Mouse (Mus musculus) kidney, postnatal 4 days (tissue): ENCODE data around the gene Ppm1d.
A peak's percentile ranks its signal among the peaks of the same experiment; 100 is the strongest.

ENCODE experiments used
- DNase-seq, 2 experiments: peaks; one replicate each; pipeline ENCODE4 v3.0.0; 2021; ENCODE audit warnings: mixed read lengths in 2 of 2

Ppm1d gene

DNA sequence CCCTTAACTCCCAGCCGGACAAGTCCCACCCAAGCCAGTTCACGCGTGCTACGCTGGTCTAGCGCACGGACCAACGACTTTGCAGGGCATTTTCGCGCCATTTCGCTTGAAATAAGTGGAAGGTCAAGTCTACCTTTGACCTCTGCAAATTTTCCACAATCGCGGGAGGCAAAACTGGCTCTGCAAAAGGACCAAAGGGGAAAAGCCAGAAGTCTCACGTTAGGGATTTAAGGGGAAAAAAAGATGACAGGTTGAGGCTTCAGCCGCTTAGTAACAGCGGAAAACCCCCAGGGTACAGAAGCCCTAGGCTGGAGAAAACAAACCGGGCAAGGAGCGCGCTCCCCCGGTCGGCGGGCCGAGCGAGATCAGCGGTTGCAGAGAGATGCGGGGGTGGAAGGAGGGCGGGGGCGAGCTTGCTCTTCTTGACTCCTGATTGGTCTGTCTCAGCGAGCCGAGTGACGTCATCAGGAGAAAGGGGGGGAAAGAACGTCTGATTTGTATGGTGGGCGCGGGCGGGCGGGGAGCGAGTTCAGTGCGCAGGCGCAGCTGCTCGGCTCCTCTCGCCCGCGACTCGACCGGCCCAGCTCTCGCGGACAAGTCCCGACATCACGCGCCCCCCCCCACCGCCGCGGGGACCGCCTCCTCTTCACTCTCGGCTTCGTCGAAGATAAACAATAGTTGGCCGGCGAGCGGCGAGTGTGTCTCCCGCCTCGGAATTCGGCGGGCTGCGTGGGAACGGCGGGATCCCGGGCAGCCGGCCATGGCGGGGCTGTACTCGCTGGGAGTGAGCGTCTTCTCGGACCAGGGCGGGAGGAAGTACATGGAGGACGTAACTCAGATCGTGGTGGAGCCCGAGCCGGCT is at the start of gene Ppm1d:
Gene Ppm1d (plus strand): TSS at position 532 of the 862 bp plus-strand sequence.
- DNase-seq, result peak; percentile 99

DNA sequence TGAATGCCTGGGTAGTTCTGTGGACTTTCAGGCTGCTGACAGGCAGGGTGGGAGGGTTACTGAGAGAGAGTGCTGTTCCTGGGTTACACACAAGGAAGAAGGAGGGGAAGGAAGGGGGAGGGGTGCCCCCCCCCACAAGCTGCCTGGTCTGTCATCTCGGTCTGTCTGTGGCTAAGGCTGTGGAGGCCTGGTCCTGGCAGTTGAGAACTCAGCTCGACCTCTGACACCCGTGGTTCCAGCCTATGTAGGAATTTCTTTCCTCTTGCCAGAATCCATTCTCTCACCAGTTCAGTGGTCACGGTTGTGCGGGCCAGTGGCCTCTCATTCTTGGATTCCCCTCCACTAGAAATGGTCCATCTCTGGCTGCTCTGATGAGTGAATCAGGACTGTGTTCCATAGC is 46.4 kb upstream of the Ppm1d start:
- DNase-seq, result peak; percentile 53 to 65

- no peak for DNase-seq
Measured at GRCm38 (mm10) chr11:85267393-85267792, 43.7 kb upstream of the Ppm1d start.

GRCm38 (mm10) chr11:85270631-85271030 is 40.4 kb upstream of the Ppm1d start:
- peak; percentile 50 to 71 for DNase-seq

- DNase-seq, result peak; percentile 37 to 46
Measured at GRCm38 (mm10) chr11:85273299-85273698, 37.7 kb upstream of the Ppm1d start.

DNA sequence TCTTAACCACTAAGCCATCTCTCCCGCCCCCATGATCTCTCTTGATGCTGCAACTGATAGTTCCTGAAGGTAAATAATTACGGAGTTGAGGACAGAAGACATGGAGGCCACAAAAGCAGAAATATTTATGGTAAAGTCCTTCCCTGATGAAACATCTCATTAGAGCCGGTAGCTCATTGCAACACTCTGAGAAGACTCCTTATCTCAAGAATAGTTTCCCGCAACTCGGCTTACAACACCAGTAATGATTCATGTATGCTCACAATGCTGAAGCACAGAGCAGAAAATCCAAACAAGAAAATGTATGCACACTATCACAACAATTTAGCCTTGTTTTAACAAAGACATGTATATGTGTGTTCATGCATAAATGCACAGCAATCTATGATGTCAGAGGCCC is 35.9 kb upstream of the Ppm1d start:
- no peak for DNase-seq

DNA sequence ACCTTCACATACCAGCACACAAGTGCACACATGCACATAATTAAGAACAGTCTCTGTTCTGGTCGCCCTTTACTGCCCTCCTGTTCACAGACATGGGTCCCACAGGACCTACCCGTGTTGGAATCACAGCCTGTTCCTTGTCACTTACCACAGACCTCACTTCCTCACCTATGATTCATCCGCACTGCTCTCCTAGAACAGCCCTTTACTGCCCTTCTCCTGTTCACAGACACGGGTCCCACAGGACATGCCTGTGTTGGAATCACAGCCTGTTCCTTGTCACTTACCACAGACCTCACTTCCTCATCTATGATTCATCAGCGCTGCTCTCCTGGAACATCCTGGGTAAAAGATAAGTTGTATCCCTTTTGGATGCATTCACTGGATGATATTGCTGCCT is 33.4 kb upstream of the Ppm1d start:
- DNase-seq, result no peak

- DNase-seq, result no peak
Measured at GRCm38 (mm10) chr11:85278175-85278574, 32.9 kb upstream of the Ppm1d start.

DNA sequence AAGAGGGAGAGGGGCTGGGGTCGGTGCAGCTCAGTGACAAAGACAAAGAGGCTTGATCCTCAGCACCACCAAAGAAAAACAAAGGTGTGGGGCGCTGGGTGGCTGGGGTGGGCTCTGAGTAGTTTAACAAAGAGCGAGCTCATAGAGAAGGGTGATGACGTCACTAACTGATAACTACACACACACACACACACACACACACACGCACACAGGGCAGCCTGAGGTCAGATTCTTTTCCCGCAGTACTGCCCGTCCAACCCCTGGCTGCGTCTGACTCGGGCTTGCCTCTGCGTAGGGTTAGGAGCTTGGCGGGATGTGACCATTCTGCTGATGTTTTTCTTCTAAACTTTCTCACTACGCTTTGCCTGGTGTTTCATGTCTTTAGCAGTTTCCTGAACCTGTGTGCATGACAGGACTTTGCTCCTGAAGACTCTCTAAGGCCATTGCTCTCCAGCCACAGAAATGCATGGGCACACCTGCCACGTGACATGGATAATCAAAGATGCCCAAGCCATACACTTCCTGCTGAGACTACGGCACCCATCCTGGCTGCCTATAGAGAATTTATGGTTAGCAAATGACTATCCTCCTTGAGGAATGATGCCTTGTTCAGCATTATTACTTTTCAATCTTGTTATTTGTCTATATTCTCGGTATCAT is 29.7 kb upstream of the Ppm1d start:
- DNase-seq, result peak; percentile 12 to 24

DNA sequence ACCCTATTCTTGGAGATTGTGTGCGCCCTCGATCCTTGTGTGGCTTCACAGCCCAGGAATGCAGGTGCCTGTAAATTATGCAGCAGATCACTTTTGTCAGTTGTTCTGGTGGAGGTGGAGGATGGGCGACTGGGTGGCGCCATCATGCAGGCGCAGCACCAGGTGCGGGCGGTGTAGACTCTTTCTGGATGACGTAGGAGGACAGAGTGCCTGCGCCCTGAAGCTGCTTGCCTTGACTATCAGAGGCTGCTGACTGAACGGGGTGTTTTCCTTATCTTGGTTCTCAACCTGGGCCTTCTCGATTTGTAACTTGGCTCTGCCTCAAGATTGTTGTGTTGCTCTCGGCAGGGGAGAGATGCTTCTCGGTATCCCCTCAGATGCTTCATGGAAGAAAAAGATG is 13.1 kb upstream of the Ppm1d start:
- DNase-seq, result no peak

DNA sequence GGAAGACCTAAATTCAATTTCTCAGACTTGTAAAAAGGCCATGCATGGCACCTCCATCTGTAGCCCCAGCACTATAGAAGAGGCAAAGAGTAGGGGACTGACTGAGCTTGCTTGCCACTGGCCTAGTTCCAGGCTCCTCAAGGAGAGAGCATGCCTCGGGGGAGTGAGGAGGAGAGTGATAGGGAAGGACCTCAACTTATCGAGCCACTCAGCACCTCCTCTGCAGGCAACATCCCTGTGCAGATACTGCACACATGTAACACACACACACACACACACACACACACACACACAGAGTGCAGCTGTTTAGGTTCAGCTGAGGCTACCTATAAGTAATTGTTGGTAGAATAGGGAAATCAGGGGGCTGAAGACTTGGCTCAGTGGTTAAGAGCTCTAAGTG is 11.2 kb upstream of the Ppm1d start:
- no peak for DNase-seq

- no peak for DNase-seq
Measured at GRCm38 (mm10) chr11:85301161-85301560, 9.9 kb upstream of the Ppm1d start.

GRCm38 (mm10) chr11:85301836-85302235 is 9.2 kb upstream of the Ppm1d start:
- no peak for DNase-seq

GRCm38 (mm10) chr11:85306577-85307260 is 4.3 kb upstream of the Ppm1d start:
- no peak for DNase-seq

GRCm38 (mm10) chr11:85308799-85309198 is 2.2 kb upstream of the Ppm1d start:
- DNase-seq, result no peak

DNA sequence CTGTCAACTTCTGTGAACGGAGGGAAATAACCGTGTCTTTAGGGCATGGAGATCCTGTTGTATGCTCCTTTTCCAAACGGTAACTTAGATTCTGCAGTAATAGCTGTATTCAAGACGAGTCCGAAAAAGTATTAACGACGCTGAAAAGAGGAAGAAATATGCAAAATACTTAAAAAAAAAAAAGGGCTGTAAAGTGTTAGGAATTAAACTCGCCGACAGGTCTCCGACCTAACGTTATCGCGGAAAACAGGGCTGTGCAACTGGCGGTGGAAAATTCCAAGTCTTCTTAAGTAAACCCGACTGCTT is 684 bp upstream of the Ppm1d start:
- no peak for DNase-seq

DNA sequence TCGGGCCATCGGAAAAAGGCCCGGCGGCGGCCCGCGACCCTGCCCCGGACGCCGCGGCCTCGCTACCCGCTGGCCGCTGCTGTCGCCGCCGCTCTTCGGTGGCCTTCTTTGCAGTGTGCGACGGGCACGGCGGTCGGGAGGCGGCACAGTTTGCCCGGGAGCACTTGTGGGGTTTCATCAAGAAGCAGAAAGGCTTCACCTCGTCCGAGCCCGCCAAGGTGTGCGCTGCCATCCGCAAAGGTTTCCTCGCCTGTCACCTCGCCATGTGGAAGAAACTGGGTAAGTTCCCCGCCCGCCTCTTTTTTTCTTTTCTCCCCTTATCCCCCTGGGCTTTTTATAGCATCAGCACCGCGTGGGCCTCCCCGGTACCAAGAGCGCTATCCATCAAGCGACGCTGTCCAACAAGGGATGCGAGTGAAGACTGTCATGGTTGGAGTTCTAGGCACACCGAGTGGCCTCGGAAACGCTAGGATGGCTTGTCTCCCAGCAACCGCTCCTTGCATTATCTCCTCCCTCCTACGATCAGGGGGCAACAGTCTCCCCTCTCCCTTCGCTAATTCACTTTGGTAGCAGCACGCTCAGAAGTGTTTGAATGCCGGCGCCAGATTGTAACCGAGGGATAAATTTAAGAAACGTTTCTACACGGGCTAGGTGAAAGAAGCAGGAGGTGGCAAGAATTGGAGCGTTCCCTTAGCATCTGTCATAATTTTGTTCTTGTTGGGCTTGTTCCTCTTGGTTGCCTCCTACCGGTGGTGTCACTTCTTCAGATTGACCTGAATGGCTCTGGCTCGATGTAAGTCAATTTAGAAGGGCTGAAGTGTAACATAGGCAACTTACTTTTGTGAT is 824 bp downstream of the Ppm1d start:
- DNase-seq, result peak; percentile 39 to 63

DNA sequence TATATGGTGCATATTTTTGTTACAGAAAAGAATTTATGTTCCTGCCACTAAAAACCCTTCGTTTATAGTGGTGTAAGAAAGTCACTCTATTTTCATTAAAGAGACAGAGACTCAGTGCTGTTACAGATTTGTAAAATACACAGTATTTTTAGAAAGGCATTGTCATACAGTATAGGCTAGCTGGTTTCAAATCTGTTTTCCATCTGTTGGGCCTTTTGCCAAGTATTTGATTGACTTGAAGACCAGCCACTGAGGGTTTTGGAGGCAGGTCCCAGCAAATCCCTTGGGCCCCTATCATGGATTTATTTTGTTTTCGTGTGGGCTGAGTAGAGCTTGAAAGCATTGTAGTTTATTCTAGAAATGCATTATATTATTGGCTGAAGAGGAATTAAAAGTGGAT is 1.8 kb downstream of the Ppm1d start:
- peak; percentile 67 to 70 for DNase-seq

GRCm38 (mm10) chr11:85313361-85313760 is 2.3 kb downstream of the Ppm1d start:
- no peak for DNase-seq

DNA sequence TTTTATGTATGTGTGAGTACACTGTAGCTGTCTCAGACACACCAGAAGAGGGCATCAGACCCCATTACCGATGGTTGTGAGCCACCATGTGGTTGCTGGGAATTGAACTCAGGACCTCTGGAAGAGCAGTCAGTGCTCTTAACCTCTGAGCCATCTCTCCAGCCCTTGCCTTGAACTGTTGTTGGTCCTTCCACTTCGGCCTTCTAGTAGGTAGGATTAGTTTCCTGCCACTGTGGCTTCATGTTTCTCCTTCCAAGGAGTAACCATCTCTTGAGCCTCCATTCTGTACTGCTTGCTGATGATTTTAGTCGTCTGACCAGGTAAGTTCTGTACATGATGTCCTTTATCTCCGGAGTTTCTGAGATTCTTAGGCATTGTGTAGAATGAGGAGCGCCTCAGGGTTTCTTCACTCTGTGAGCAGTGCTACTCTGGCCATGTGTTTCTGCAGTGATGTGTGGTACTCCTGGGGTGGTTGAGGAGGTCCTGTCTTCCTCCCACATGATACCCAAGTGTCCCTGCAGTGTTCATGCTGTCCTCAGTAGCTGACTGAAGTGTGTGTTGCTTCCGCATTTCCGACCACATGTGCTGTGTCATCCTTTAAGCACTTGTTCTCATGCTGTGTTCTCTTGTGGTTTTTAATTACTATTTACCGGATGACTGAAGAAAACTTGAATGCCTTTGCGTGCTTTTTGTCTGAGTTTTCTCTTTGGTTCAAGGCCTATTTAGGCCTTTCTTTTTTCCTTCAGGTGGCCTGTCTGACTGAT is 12.7 kb downstream of the Ppm1d start:
- no peak for DNase-seq

GRCm38 (mm10) chr11:85328717-85329116 is 17.7 kb downstream of the Ppm1d start:
- no peak for DNase-seq
